Mouse (Mus musculus) heart, postnatal 0 days (tissue): Measurements from ENCODE around the gene Nde1. TPM values are rescaled to one million over a fixed set of nuclear protein-coding genes. Genes with fewer than 3 reads are reported as not detected.
"Not testable (repeated sequence)": the region's sequence is repeated elsewhere in the genome, so short reads cannot be mapped to it uniquely, and the experiment has no call there.

Experiments
- ATAC-seq: fragments of 200-750 bp; cut with Nextera tagmentation; 2 replicates; pipeline ENCODE4 v1.8.0; 2017; ENCODE audit warnings: low read depth, moderate number of reproducible peaks, moderate library complexity; ENCODE audit not compliant: insufficient read depth
- DNase-seq: peaks from one replicate; pipeline ENCODE4 v3.0.0-alpha.2; 2016; ENCODE audit warnings: low spot score
- H3K27ac ChIP-seq: fragments of 300-500 bp; sonication (generic); 2 replicates; pipeline ENCODE4 v1.5.1; 2014; ENCODE audit warnings: low read depth, mild to moderate bottlenecking
- H3K27me3 ChIP-seq: fragments of 300-500 bp; sonication (generic); 2 replicates; pipeline ENCODE4 v1.6.1; 2014; ENCODE audit warnings: low read length, mixed read lengths; ENCODE audit not compliant: control insufficient read depth, insufficient read depth
- H3K36me3 ChIP-seq: fragments of 300-500 bp; sonication (generic); replicated peaks from 2 replicates; pipeline ENCODE4 v1.6.1; 2014; ENCODE audit warnings: low read length, mixed read lengths; ENCODE audit not compliant: control insufficient read depth, insufficient read depth
- H3K4me1 ChIP-seq: fragments of 300-500 bp; sonication (generic); 2 replicates; pipeline ENCODE4 v1.6.1; 2014; ENCODE audit warnings: antibody characterized with exemption; ENCODE audit not compliant: control insufficient read depth, insufficient read depth
- H3K4me2 ChIP-seq: fragments of 300-500 bp; sonication (generic); 2 replicates; pipeline ENCODE4 v1.6.1; 2014; ENCODE audit warnings: low read depth, mild to moderate bottlenecking, low read length, moderate library complexity
- H3K4me3 ChIP-seq: fragments of 300-500 bp; sonication (generic); 2 replicates; pipeline ENCODE4 v1.5.1; 2014; ENCODE audit warnings: low read depth, low read length
- H3K9ac ChIP-seq: fragments of 300-500 bp; sonication (generic); replicated peaks from 2 replicates; pipeline ENCODE4 v1.6.1; 2014; ENCODE audit warnings: low read depth, low read length, mixed read lengths
- H3K9me3 ChIP-seq: fragments of 300-500 bp; sonication (generic); replicated peaks from 2 replicates; pipeline ENCODE4 v1.6.1; 2016; ENCODE audit warnings: low read length; ENCODE audit not compliant: control insufficient read depth
- CTCF ChIP-seq: IDR thresholded peaks from 2 replicates; pipeline ENCODE4 v1.5.1; 2016; ENCODE audit warnings: antibody characterized with exemption, control low read depth, low read depth
- EP300 ChIP-seq: IDR thresholded peaks from 2 replicates; pipeline ENCODE4 v1.6.1; 2016; ENCODE audit warnings: antibody characterized with exemption, low read depth
- WGBS: fragments of 180-500 bp; shearing (Covaris S2); extraction: QIAGEN DNeasy Blood & Tissue Kit; methylation state at CpG from one replicate; pipeline ENCODE4 v1.1.7; 2014; 5-methylcytosine and 5-hydroxymethylcytosine counted together
- polyA plus RNA-seq: library from polyadenylated mRNA; unstranded; fragments of >200 nt; fragmentation: Nextera tagmentation; extraction: Ambion mirVana; gene quantifications from 2 replicates; pipeline ENCODE4 v1.2.1, GENCODE M21; 2015
- total RNA-seq: library from RNA; depleted of rRNA; stranded (reverse); fragments of >200 nt; gene quantifications from 2 replicates; pipeline ENCODE4 v1.2.3, GENCODE M21; 2014; ENCODE audit warnings: low replicate concordance

The Nde1 gene
- total and polyA plus RNA-seq, 2 experiments from 2014 or later, result 37.0 to 61.6 TPM

DNA sequence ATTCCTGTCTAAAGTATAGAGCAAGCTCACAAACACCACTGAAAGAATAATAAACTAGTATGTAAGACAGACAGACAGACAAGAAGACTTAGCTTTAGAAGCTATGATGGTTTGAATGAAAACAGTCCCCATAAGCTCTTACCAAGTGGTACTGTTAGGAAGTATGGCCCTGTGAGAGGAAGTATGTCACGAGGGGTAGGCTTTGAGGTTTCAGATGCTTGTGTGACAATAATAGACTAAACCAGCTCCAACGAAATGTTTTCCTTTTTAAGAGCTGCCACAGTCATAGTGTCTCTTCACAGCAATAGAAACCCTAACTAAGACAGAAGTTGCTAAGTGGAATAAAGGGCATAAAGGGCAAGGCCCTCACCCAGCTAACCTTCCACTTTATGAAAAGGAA, 28.1 kb upstream of the Nde1 start:
- Histone ChIP-seq H3K27ac (no peak overlapping the region), H3K4me3 (no peak overlapping the region), H3K27me3 (no peaks in the 10 kb centered on the region), H3K4me2 (no peak overlapping the region), H3K36me3 (peaks cover 86% of the 10 kb centered on the region), H3K9ac (no peak overlapping the region), H3K4me1 (no peaks in the 10 kb centered on the region), H3K9me3 (no peaks in the 10 kb centered on the region)
- TF ChIP-seq CTCF (no peak), EP300 (no peak)
- DNase-seq, result no peak
- WGBS, result 71% methylated on average over 2 of the region's 2 CpGs
- no peak for ATAC-seq

DNA sequence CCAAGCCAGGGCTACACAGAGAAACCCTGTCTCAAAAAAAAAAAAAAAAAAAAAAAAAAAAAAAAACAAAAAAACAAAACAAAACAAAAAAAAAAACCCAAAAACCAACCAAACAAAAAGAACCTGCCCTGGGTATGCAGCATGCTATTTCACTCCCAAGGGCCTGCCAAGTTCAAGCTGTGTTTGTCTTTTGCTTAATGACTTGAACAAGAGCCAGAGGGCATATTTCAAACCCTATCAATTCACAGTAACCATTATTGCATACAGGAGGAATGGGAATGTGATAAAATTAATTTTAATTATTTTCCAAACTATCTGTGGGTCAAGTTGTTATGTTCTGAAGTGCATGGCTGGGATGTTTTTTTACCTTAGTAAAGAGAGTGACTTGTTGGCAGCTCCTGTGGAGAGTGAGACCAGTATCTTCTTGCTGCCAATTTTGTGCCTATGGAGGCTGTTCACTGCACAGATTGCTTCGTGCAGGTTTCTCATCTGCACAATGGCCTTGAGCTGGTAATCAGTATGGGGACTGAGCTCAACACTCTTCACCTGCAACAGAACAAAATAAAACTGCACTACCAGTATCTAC, 25.0 kb upstream of the Nde1 start:
- Histone ChIP-seq H3K27me3 (no peaks in the 10 kb centered on the region), H3K4me2 (no peak overlapping the region), H3K4me1 (no peaks in the 10 kb centered on the region), H3K9me3 (no peaks in the 10 kb centered on the region), H3K9ac (no peak overlapping the region), H3K36me3 (peaks cover 86% of the 10 kb centered on the region), H3K27ac (no peak overlapping the region), H3K4me3 (no peak overlapping the region)
- 35% methylated on average over 1 of the region's 1 CpGs for WGBS
- DNase-seq, result no peak
- no peak for ATAC-seq
- TF ChIP-seq EP300 (no peak), CTCF (no peak)

DNA sequence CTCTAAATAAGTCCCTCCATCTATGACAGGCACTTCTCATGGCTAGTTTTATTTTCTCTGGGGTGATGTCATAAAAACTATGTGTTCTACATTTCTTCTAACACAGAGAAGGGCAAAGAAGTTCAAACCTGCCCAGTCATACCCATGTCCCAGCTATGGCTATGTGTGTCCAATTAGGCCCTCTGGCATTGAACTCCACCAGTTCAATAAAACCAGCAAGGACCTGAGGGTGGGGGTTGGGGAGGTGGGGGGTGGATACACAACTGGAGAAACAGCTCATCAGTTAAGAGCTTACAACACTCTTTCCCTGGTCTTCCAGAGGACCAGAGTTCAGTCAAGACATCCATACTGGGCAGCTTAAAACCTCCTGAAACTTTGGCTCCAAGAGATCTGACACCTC, 24.0 kb upstream of the Nde1 start:
- H3K4me2 ChIP-seq, result no peak overlapping the region
- no peak for TF ChIP-seq EP300
- no peak for TF ChIP-seq CTCF
- no peaks in the 10 kb centered on the region for H3K27me3 ChIP-seq
- no peaks in the 10 kb centered on the region for H3K4me1 ChIP-seq
- H3K4me3 ChIP-seq, result no peak overlapping the region
- H3K27ac ChIP-seq, result no peak overlapping the region
- no peaks in the 10 kb centered on the region for H3K9me3 ChIP-seq
- ATAC-seq (no peak), DNase-seq (no peak)
- H3K36me3 ChIP-seq, result peaks cover 85% of the 10 kb centered on the region
- H3K9ac ChIP-seq, result no peak overlapping the region

DNA sequence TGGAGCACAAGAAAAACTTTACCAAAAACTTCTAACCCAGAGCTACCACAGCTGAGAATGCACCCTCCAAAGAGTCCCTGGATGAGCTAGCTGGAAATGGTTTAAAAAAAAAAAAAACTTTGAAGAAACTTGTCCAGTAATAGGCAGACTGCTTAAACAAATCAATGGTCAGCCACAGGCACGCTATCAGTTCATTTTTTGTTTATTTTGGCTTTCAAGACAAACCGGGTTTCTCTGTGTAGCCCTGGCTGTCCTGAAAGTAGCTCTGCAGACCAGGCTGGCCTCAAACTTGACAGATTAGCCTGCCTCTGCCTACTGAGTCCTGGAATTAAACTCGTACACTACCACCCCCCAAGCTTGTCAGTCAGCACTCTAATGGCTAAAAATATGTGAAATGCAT, 19.8 kb upstream of the Nde1 start:
- Histone ChIP-seq H3K4me3 (no peak overlapping the region), H3K27me3 (no peaks in the 10 kb centered on the region), H3K9ac (no peak overlapping the region), H3K36me3 (peaks cover 84% of the 10 kb centered on the region), H3K27ac (no peak overlapping the region), H3K4me2 (no peak overlapping the region), H3K4me1 (no peaks in the 10 kb centered on the region), H3K9me3 (no peaks in the 10 kb centered on the region)
- TF ChIP-seq EP300 (no peak), CTCF (no peak)
- WGBS, result 69% methylated on average over 3 of the region's 3 CpGs
- ATAC-seq, result no peak
- no peak for DNase-seq

- no peak overlapping the region for H3K4me2 ChIP-seq
- peaks cover 83% of the 10 kb centered on the region for H3K36me3 ChIP-seq
- ATAC-seq, result no peak
- no peaks in the 10 kb centered on the region for H3K27me3 ChIP-seq
- DNase-seq, result no peak
- H3K9me3 ChIP-seq, result no peaks in the 10 kb centered on the region
- TF ChIP-seq CTCF, result no peak
- TF ChIP-seq EP300, result no peak
- H3K9ac ChIP-seq, result no peak overlapping the region
- no peak overlapping the region for H3K4me3 ChIP-seq
- H3K4me1 ChIP-seq, result no peaks in the 10 kb centered on the region
- no peak overlapping the region for H3K27ac ChIP-seq
Measured at GRCm38 (mm10) chr16:14147712-14148111, 15.4 kb upstream of the Nde1 start.

DNA sequence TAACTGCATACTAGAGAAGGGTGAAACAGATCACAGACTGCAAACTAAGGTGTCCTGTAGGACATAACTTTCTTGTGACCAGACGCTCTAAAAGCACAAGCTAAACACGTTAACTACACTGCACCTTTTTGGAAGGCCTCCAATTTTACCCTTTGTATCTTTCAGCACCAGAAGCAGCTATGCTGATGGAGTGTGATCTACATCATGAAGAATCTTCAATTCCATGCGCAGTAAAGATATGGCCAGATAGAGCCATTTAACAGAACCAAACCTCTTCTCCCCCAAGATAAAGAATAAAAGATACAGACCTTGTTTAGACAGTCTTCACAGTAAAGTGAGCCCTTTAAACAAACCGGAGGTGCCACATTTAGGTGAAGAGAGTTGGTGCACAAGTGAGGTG, 11.4 kb upstream of the Nde1 start:
- no peak overlapping the region for H3K4me3 ChIP-seq
- H3K9me3 ChIP-seq, result no peaks in the 10 kb centered on the region
- H3K27ac ChIP-seq, result no peak overlapping the region
- DNase-seq (no peak), ATAC-seq (no peak)
- 71% methylated on average over 4 of the region's 4 CpGs for WGBS
- no peak overlapping the region for H3K4me2 ChIP-seq
- no peak overlapping the region for H3K9ac ChIP-seq
- no peaks in the 10 kb centered on the region for H3K4me1 ChIP-seq
- H3K36me3 ChIP-seq, result peaks cover 66% of the 10 kb centered on the region
- H3K27me3 ChIP-seq, result no peaks in the 10 kb centered on the region
- TF ChIP-seq CTCF (no peak), EP300 (no peak)

GRCm38 (mm10) chr16:14155638-14156037, 7.4 kb upstream of the Nde1 start:
- 86% methylated on average over 1 of the region's 2 CpGs for WGBS
- not testable (repeated sequence) for H3K9ac ChIP-seq, H3K4me3 ChIP-seq, H3K27me3 ChIP-seq, DNase-seq, H3K4me2 ChIP-seq, H3K4me1 ChIP-seq, H3K27ac ChIP-seq, H3K9me3 ChIP-seq, ATAC-seq
- peaks cover 36% of the 10 kb centered on the region for H3K36me3 ChIP-seq
